Mouse (Mus musculus) small intestine, adult 2 months (tissue): ENCODE data around the gene Gm12394. TPM values are rescaled to one million over a fixed set of nuclear protein-coding genes. Genes with fewer than 3 reads are reported as not detected.
"Not testable (repeated sequence)": the region's sequence is repeated elsewhere in the genome, so short reads cannot be mapped to it uniquely, and the experiment has no call there.

Experiments
- H3K27ac ChIP-seq: fragments of 200-500 bp; 2 replicates; pipeline ENCODE4 v1.5.1; 2012; ENCODE audit warnings: low read depth, low read length, control low read depth, inconsistent platforms; ENCODE audit not compliant: insufficient read depth
- H3K27me3 ChIP-seq: fragments of 200-500 bp; 2 replicates; pipeline ENCODE4 v1.6.1; 2012; ENCODE audit warnings: mild to moderate bottlenecking, moderate library complexity, low read length, inconsistent platforms; ENCODE audit not compliant: control insufficient read depth, insufficient read depth
- H3K36me3 ChIP-seq: fragments of 200-500 bp; 2 replicates; pipeline ENCODE4 v1.6.1; 2012; ENCODE audit warnings: mild to moderate bottlenecking, low read length, control low read depth, inconsistent platforms; ENCODE audit not compliant: control insufficient read depth, insufficient read depth
- H3K4me1 ChIP-seq: fragments of 200-500 bp; 2 replicates; pipeline ENCODE4 v1.6.1; 2012; ENCODE audit warnings: low read length, inconsistent platforms, mixed read lengths; ENCODE audit not compliant: control insufficient read depth, insufficient read depth, insufficient read length
- H3K4me3 ChIP-seq: fragments of 200-500 bp; 2 replicates; pipeline ENCODE4 v1.5.1; 2012; ENCODE audit warnings: low read depth, mild to moderate bottlenecking, control low read depth, inconsistent platforms, low read length, moderate library complexity
- CTCF ChIP-seq: fragments of 200-500 bp; IDR thresholded peaks from 2 replicates; pipeline ENCODE4 v1.5.1; 2012; ENCODE audit warnings: low read depth, mild to moderate bottlenecking, control low read depth, inconsistent platforms, low read length, moderate library complexity, mixed read lengths; ENCODE audit not compliant: insufficient replicate concordance, insufficient read length; ENCODE audit errors: extremely low read depth
- POLR2A ChIP-seq: fragments of 200-500 bp; IDR thresholded peaks from 2 replicates; pipeline ENCODE4 v1.6.1; 2012; ENCODE audit warnings: low read depth, mild to moderate bottlenecking, control low read depth, inconsistent platforms, low read length, moderate library complexity
- WGBS: fragments of 180-500 bp; shearing (Covaris S2); methylation state at CpG from one replicate; pipeline ENCODE4 v1.1.7; 2018; 5-methylcytosine and 5-hydroxymethylcytosine counted together
- polyA plus RNA-seq: library from polyadenylated mRNA; depleted of rRNA; stranded (reverse); fragments of >200 nt; gene quantifications from 2 replicates; pipeline ENCODE4 v1.2.3, GENCODE M21; 2012

The Gm12394 gene
- polyA plus RNA-seq, 1 experiment, result not detected

DNA sequence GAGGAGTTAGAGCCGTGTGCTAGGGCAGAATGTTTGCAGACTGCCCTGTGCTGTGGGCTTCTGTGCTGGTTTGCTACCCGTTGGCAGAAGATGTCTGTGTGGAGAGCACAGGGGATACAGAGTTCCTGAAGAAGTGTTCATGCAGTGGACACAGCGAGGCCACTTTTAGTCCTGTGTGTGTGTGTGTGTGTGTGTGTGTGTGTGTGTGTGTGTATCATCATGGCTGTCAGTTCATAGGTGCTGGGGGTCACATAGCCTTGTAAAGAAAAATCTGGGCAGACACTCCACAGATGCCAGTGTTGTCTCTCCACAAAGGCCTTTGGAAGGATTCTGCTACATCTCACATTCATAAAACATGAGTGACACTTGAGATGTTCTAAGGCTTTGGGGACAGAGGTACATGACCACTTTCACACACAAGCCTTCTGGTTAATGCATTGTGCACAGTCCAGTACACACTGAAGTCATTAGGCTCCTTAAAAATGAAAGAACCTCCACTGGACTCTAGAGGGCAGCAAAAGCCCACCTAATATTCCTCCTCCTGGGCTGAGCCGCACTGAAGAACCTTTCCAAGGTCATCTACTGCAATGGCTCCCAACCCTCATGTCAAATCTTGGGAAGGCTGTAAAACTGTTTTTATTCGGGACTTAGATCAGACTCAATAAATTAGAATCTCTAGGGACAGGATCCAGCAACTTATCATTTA lies 20.2 kb upstream of the Gm12394 start:
- Histone ChIP-seq H3K27me3 (no peaks in the 10 kb centered on the region), H3K36me3 (no peaks in the 10 kb centered on the region), H3K4me1 (no peaks in the 10 kb centered on the region), H3K4me3 (no peak overlapping the region), H3K27ac (no peak overlapping the region)
- no peak for TF ChIP-seq POLR2A
- TF ChIP-seq CTCF, result peak; percentile 43; the same call in 1 of the 2 replicates
- 30% methylated on average over 5 of the region's 5 CpGs for WGBS

DNA sequence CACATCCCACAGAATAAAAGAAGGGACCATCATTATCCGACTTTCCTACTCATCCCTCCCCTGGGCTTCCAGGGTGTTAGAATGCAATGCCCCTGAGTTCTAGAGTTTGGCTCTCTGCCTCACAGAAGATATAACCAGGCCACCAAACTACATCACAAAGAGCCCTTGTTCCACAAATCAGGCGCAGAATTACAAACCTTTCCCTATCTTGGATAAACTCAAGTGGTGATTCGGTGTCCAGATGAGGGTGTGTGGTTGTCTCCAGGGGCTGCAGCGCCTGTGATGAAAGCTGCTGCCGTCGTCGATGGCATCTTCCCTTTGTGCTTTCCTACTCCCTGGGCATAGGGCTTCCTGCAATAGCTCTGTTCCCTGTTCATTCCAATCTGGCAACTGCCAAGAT lies 17.6 kb upstream of the Gm12394 start, which contains the start of gene Fam205c:
TSS of gene Fam205c (minus strand) at position 101 of the 400 bp plus-strand sequence.
- TF ChIP-seq POLR2A, result no peak
- TF ChIP-seq CTCF, result no peak
- Histone ChIP-seq H3K4me1 (no peaks in the 10 kb centered on the region), H3K4me3 (no peak within 1 kb of the TSS), H3K27ac (no peak within 1 kb of the TSS), H3K27me3 (no peaks in the 10 kb centered on the region), H3K36me3 (no peaks in the 10 kb centered on the region)
- WGBS, result 80% methylated on average over 7 of the region's 7 CpGs

DNA sequence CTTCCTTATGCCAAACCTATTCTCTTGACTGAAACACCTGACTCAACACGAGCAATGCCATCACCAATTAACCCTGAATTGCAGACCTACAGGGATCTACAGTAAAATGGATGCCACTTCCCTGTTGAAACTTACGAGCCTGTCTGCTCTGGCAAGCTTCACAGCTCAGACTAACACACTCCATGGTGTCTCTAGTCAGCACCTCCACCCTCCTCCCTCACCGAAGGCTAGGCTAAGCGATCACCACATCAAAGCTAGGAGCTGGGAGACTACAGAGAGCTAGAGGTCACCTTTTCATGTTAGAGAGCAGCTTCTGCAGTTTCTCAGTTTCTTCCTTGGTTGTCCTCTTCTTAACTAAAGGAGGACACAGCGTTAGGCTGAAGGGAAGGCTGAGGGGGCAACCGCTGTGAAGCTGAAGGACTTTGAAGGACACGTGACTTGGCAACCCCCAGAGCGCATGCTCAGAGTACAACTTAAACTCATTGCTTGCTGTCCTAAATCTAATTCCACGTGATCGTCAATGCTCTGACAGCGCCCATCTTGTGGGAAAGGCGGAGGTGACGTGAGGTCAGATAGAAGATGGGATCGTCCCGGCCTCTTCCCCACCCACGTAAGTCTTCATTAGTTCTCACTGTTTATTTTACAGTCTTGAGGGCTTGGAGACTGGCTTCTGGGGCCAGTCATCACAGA lies 16.3 kb upstream of the Gm12394 start:
- WGBS, result 65% methylated on average over 16 of the region's 16 CpGs
- Histone ChIP-seq H3K27me3 (no peaks in the 10 kb centered on the region), H3K36me3 (no peaks in the 10 kb centered on the region), H3K4me3 (no peak overlapping the region), H3K27ac (no peak overlapping the region), H3K4me1 (no peaks in the 10 kb centered on the region)
- no peak for TF ChIP-seq POLR2A
- TF ChIP-seq CTCF, result no peak

DNA sequence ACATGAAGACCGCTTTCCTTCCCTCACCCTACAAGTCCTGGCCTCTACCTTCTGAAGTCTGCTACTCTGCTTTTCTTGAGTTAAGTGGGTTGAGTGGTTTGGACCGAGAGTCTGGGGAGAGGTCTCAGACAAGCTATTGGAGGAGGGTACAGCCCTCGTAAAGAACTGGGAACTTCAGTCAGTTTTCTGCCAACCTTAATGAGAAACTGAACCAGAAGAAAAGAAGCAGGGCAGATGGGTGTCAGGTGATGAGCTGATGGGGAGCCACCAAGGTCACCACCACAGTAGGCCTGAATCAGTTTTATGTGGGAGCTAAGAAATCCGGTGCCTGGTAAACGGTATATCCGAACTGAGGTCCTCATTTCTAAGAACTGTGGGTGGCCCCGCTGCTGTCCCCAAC lies 15.6 kb upstream of the Gm12394 start:
- 89% methylated on average over 7 of the region's 7 CpGs for WGBS
- no peaks in the 10 kb centered on the region for H3K4me1 ChIP-seq
- no peaks in the 10 kb centered on the region for H3K27me3 ChIP-seq
- H3K4me3 ChIP-seq, result no peak overlapping the region
- no peak overlapping the region for H3K27ac ChIP-seq
- no peak for TF ChIP-seq CTCF
- no peak for TF ChIP-seq POLR2A
- H3K36me3 ChIP-seq, result no peaks in the 10 kb centered on the region

DNA sequence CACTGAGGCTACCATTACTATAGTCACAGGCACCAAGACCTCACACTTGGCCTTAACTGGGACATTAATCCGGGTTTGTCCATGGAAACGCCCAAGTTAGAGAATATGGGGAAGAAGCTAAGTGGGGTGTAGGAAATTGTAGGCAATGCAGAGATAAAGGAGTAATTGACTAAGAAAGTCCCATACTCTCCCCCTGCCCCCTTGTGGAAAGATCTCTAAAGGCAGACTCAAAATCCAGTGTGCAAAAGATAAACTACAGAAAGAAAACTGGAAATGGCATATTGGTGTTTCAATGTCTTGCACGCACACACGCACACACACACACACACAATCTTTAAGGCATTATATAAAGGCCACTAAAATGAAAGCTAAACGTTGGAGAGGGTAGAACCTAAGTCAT lies 14.2 kb upstream of the Gm12394 start:
- no peak overlapping the region for H3K4me3 ChIP-seq
- no peak overlapping the region for H3K27ac ChIP-seq
- 64% methylated on average over 5 of the region's 5 CpGs for WGBS
- no peaks in the 10 kb centered on the region for H3K27me3 ChIP-seq
- no peak for TF ChIP-seq CTCF
- no peak for TF ChIP-seq POLR2A
- H3K4me1 ChIP-seq, result no peaks in the 10 kb centered on the region
- H3K36me3 ChIP-seq, result no peaks in the 10 kb centered on the region

DNA sequence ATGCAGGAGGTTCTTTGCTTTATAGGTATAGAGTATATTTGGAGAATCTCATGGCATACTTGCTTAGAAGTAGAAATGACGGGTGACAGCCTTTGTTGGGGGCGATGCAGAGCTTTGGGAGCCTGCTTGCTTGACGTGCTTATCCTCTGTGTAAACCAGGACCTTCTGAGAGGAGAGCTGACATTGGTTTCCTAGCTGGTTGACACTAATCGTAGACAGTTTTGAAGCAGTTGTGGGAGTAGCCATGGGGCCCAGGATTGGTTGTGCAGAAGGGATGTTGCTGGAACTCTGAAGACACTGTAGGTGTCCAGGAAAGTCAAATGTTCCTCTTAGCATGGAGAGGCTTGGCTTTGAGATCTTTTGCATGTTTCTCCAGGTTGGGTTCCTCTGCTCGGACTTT lies 11.6 kb upstream of the Gm12394 start:
- no peak for TF ChIP-seq CTCF
- no peak for TF ChIP-seq POLR2A
- Histone ChIP-seq H3K27me3 (no peaks in the 10 kb centered on the region), H3K4me3 (no peak overlapping the region), H3K4me1 (no peaks in the 10 kb centered on the region), H3K36me3 (no peaks in the 10 kb centered on the region), H3K27ac (no peak overlapping the region)
- WGBS, result 85% methylated on average over 5 of the region's 5 CpGs

DNA sequence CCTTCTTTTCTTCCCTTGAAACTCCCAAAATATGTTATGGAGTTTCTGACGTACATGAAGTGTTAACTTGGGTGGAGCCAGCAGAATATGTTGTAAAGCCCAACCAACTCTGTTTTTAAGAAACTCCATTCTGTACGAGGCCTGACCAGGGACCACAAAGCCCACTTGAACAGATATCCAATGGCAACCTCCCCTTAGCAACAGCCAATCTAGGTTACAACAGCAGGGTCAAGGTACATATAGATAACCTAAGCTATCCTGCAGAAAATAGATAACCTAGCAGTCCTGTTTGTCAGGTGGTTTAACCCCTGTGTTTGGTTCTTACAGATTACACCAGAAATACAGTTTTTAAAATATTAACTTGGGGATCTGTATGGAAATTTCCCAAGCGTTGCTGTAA lies 10.8 kb upstream of the Gm12394 start:
- TF ChIP-seq POLR2A (no peak), CTCF (no peak)
- 26% methylated on average over 3 of the region's 3 CpGs for WGBS
- H3K27ac ChIP-seq, result no peak overlapping the region

DNA sequence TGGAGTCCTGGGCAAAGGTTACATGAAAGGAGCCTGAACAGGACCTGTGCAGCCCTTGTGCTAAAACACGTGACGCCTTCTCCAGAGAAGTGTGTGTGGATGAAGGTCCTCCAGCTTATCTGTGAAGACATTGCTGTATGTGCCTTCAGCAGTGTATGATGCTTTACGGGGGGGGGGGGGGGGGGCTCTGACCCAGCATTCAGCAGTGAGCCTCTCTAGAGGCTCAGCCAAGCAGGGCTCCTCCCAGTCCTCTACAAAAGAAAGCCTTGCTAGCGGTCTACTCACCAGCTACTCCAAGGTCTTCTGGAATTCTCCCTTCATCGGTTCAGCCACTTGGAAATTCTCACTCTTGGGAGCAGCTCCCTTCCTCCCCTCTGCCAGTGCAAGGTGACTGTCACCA lies 6.9 kb upstream of the Gm12394 start:
- 82% methylated on average over 4 of the region's 5 CpGs for WGBS
- H3K36me3 ChIP-seq, H3K27ac ChIP-seq, H3K4me1 ChIP-seq, H3K27me3 ChIP-seq, H3K4me3 ChIP-seq: not testable (repeated sequence)

More for the DNA sequence above, 10.8 kb upstream of the Gm12394 start:
- Histone ChIP-seq H3K27me3 (no peaks in the 10 kb centered on the region), H3K36me3 (no peaks in the 10 kb centered on the region), H3K4me1 (no peaks in the 10 kb centered on the region), H3K4me3 (no peak overlapping the region)

DNA sequence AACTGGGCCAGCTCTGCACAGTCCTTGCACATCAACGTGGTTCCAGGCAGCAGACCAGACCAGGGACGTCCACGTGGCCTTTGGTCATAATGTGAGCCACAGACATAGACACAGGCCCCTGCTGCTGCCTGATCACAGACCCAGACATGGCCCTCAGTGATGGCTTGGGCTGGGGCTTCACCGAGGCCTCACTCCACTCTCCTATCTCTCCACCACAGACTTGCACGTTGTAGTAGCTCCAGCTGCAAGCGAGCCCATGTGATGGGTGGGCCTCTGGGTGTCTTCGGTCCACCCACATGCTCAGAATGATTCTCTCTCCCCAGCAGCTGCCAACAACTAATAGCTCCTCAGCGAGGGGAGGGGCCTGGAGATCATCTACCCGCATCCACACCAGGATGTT lies 3.9 kb upstream of the Gm12394 start:
- WGBS, result 73% methylated on average over 9 of the region's 9 CpGs
- H3K4me1 ChIP-seq, H3K36me3 ChIP-seq, H3K4me3 ChIP-seq, H3K27me3 ChIP-seq, H3K27ac ChIP-seq: not testable (repeated sequence)

DNA sequence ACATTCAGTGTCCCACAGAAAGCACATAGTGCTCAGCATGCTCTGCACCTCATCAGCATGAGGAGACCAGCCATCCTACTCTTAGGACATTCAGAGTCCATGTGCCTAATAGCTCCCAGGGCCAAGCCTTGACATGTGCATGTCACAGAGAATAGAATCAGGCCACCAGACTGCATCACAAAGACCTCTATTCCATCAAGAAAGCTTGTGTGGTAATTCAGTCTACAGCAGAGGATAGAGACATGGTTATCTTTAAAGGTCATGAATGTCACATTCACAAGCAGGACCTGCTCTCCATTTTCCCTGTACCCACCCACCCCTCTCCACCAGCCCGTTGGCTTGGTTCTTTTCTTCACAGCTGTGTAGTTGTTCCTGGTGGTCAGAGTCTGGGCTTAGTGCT lies 2.8 kb downstream of the Gm12394 start, which contains the start of gene Fam205a1:
TSS of gene Fam205a1 (minus strand) at position 101 of the 400 bp plus-strand sequence.
- not testable (repeated sequence) for H3K27ac ChIP-seq, H3K36me3 ChIP-seq, H3K27me3 ChIP-seq, H3K4me3 ChIP-seq, H3K4me1 ChIP-seq
- WGBS, result 87% methylated on average over 1 of the region's 1 CpGs
